Mouse (Mus musculus) ES-Bruce4 (cell line): ENCODE measurements around the gene Tbc1d14.

Source experiments
- CTCF ChIP-seq: IDR thresholded peaks from one replicate; pipeline ENCODE4 v1.8.1; 2011; ENCODE audit warnings: low read depth, low read length
- EP300 ChIP-seq: IDR thresholded peaks from 2 replicates; pipeline ENCODE4 v1.6.1; 2011; ENCODE audit warnings: low read depth, low read length; ENCODE audit not compliant: insufficient read depth

DNA sequence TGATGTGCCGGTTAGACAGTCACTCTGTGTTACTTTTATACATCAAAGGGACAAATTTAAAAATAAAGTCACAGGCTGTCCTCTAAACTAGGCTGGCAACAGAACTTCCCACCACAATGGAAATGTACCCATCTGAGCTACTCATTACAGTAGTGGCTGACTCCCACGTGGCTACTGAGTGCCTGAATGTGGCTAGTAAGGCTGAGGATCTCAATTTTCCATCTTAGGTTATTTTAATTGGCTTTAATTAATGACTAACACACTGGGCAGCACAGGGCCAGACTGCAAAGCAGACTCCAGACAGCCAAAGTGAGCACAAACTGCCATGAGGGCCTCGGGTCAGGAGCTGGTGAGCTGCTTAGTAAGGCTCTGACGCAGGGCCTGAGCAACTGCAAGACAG is 31.6 kb downstream of the Tbc1d14 start:
- TF ChIP-seq CTCF: no peak
- no peak for TF ChIP-seq EP300
